8 mouse cellular contexts compared by ENCODE assay signal in genomic region chrX:111462833-111463564, GRCm38 (mm10).
A peak's percentile ranks its signal among the peaks of the same experiment; 100 is the strongest.
DNase-seq lines count a peak whose midpoint lies in the region; ATAC-seq and TF ChIP-seq lines count a peak whose summit lies in the region.

No protein-coding gene starts in this region.

- H3K36me3 ChIP-seq in heart, adult 2 months (ENCODE audit: control insufficient read depth, insufficient read depth, low read length) = no peaks in the 10 kb centered on the region
- H3K36me3 ChIP-seq in kidney, embryonic 15.5 days = no peaks in the 10 kb centered on the region
- no peaks in the 10 kb centered on the region for H3K36me3 ChIP-seq in liver, embryonic 11.5 days (ENCODE audit: control insufficient read depth, insufficient read depth, low read length)
- no peaks in the 10 kb centered on the region for H3K36me3 ChIP-seq in neural tube, embryonic 11.5 days (ENCODE audit: control insufficient read depth, insufficient read depth, low read length)

- H3K4me2 ChIP-seq in kidney, embryonic 15.5 days = peak overlapping the region; percentile 70
- peak overlapping the region; percentile 64 for H3K4me2 ChIP-seq in liver, embryonic 11.5 days
- peak overlapping the region; percentile 48 for H3K4me2 ChIP-seq in neural tube, embryonic 11.5 days (ENCODE audit: low read depth)

- 13% methylated on average over 39 of the region's 72 CpGs for WGBS in heart, adult 2 months
- WGBS in kidney, embryonic 15.5 days = 22% methylated on average over 32 of the region's 72 CpGs
- 8% methylated on average over 34 of the region's 72 CpGs for WGBS in liver, embryonic 11.5 days
- WGBS in neural tube, embryonic 11.5 days = 16% methylated on average over 18 of the region's 72 CpGs

- H3K79me2 ChIP-seq in heart, adult 2 months (replicated peaks; ENCODE audit: control insufficient read depth, insufficient read depth, low read length) = no peaks in the 10 kb centered on the region

- no peaks in the 10 kb centered on the region for H3K4me1 ChIP-seq in cortical plate, adult 2 months (ENCODE audit: control insufficient read depth, insufficient read depth, low read length)
- H3K4me1 ChIP-seq in heart, adult 2 months (ENCODE audit: control insufficient read depth, insufficient read depth, low read length) = no peaks in the 10 kb centered on the region
- no peaks in the 10 kb centered on the region for H3K4me1 ChIP-seq in kidney, embryonic 15.5 days
- no peaks in the 10 kb centered on the region for H3K4me1 ChIP-seq in liver, embryonic 11.5 days (replicated peaks; ENCODE audit: control insufficient read depth, insufficient read depth, low read length)
- no peaks in the 10 kb centered on the region for H3K4me1 ChIP-seq in neural tube, embryonic 11.5 days (ENCODE audit: control insufficient read depth, insufficient read depth, low read length)

- DNase-seq in layer of hippocampus, adult 11-12 months (ENCODE audit: low spot score) = peak; percentile 28
- DNase-seq in layer of hippocampus, adult 9-10 months (ENCODE audit: low spot score) = no peak
- peak; percentile 5 to 14 for DNase-seq in heart, adult 2 months
- DNase-seq in liver, embryonic 11.5 days (ENCODE audit: low spot score) = peak; percentile 57
- DNase-seq in neural tube, embryonic 11.5 days (ENCODE audit: low spot score) = peak; percentile 79
- peak; percentile 1 to 3 for DNase-seq in thymus, adult 18-20 months

- peak overlapping the region; percentile 6; the same call in 1 of the 2 replicates for H3K9ac ChIP-seq in heart, adult 2 months (ENCODE audit: low read depth, low read length)
- H3K9ac ChIP-seq in kidney, embryonic 15.5 days = peak overlapping the region; percentile 55
- peak overlapping the region; percentile 73 for H3K9ac ChIP-seq in liver, embryonic 11.5 days (ENCODE audit: low read depth, low read length)
- peak overlapping the region; percentile 73 for H3K9ac ChIP-seq in neural tube, embryonic 11.5 days (ENCODE audit: low read length)

- no peaks in the 10 kb centered on the region for H3K27me3 ChIP-seq in heart, adult 2 months (ENCODE audit: control insufficient read depth, insufficient read depth, low read length)
- H3K27me3 ChIP-seq in kidney, embryonic 15.5 days = no peaks in the 10 kb centered on the region
- no peaks in the 10 kb centered on the region for H3K27me3 ChIP-seq in liver, embryonic 11.5 days (replicated peaks; ENCODE audit: control insufficient read depth, insufficient read depth, low read length)
- no peaks in the 10 kb centered on the region for H3K27me3 ChIP-seq in neural tube, embryonic 11.5 days (ENCODE audit: control insufficient read depth, insufficient read depth, low read length)

- no peaks in the 10 kb centered on the region for H3K9me3 ChIP-seq in kidney, embryonic 15.5 days (replicated peaks)
- H3K9me3 ChIP-seq in liver, embryonic 11.5 days (ENCODE audit: control insufficient read depth, low read length) = no peaks in the 10 kb centered on the region
- no peaks in the 10 kb centered on the region for H3K9me3 ChIP-seq in neural tube, embryonic 11.5 days (ENCODE audit: control insufficient read depth, low read length)

- peak overlapping the region; percentile 74 for H3K4me3 ChIP-seq in cortical plate, adult 2 months (ENCODE audit: insufficient read depth, low read length)
- peak overlapping the region; percentile 43 for H3K4me3 ChIP-seq in heart, adult 2 months
- peak overlapping the region; percentile 62 for H3K4me3 ChIP-seq in kidney, embryonic 15.5 days (replicated peaks)
- H3K4me3 ChIP-seq in liver, embryonic 11.5 days (ENCODE audit: low read depth, low read length) = peak overlapping the region; percentile 67
- peak overlapping the region; percentile 52 for H3K4me3 ChIP-seq in neural tube, embryonic 11.5 days (ENCODE audit: low read depth, low read length)

- H3K27ac ChIP-seq in cortical plate, adult 2 months (ENCODE audit: insufficient read depth, low read length) = no peak overlapping the region
- no peak overlapping the region for H3K27ac ChIP-seq in heart, adult 2 months
- H3K27ac ChIP-seq in kidney, embryonic 15.5 days = peak overlapping the region; percentile 66
- peak overlapping the region; percentile 48 for H3K27ac ChIP-seq in liver, embryonic 11.5 days (ENCODE audit: low read depth, low read length)
- H3K27ac ChIP-seq in neural tube, embryonic 11.5 days (ENCODE audit: low read depth, low read length) = peak overlapping the region; percentile 60; the same call in 1 of the 2 replicates

- intact Hi-C loops in heart, adult 2 months (cut with DNase I) = no loop called here

- TF ChIP-seq POLR2A in cortical plate, adult 2 months (IDR thresholded peaks at IDR 0.05; ENCODE audit: extremely low read depth, insufficient read depth, low read length) = no peak
- TF ChIP-seq POLR2A in heart, adult 2 months (IDR thresholded peaks at IDR 0.05; ENCODE audit: insufficient read depth, low read depth, low read length) = no peak

- no peak for TF ChIP-seq CTCF in cortical plate, adult 2 months (IDR thresholded peaks at IDR 0.05; ENCODE audit: extremely low read depth, insufficient read depth, low read length)
- TF ChIP-seq CTCF in heart, adult 2 months (IDR thresholded peaks at IDR 0.05) = no peak

- TF ChIP-seq EP300 in heart, adult 2 months (IDR thresholded peaks at IDR 0.05; ENCODE audit: insufficient read depth, low read depth, low read length) = no peak

- peak; percentile 95 for ATAC-seq in kidney, embryonic 15.5 days (replicated peaks; ENCODE audit: low FRiP score)
- peak; percentile 90 for ATAC-seq in liver, embryonic 11.5 days (replicated peaks; ENCODE audit: low FRiP score)
- peak; percentile 92 for ATAC-seq in neural tube, embryonic 11.5 days (ENCODE audit: insufficient read depth, low FRiP score, low TSS enrichment)

Comparison
In these comparisons a context has a peak if more than half of its experiments do, and no peak if none do; other contexts are left out.
1. H3K27ac ChIP-seq: peak in kidney, embryonic 15.5 days (single experiment), liver, embryonic 11.5 days (single experiment) and neural tube, embryonic 11.5 days (single experiment); none in cortical plate, adult 2 months (single experiment) and heart, adult 2 months (single experiment).
2. H3K9ac ChIP-seq: peak in every context shown above with its lines; median percentile 73 in liver, embryonic 11.5 days; 73 in neural tube, embryonic 11.5 days; 55 in kidney, embryonic 15.5 days; 6 in heart, adult 2 months.
3. Peak in every context shown above with its lines, with median percentiles within 50 percentile points of each other: H3K4me3 ChIP-seq, ATAC-seq and H3K4me2 ChIP-seq.